Mouse (Mus musculus): Measurements from ENCODE around the gene Eps8.

DNA sequence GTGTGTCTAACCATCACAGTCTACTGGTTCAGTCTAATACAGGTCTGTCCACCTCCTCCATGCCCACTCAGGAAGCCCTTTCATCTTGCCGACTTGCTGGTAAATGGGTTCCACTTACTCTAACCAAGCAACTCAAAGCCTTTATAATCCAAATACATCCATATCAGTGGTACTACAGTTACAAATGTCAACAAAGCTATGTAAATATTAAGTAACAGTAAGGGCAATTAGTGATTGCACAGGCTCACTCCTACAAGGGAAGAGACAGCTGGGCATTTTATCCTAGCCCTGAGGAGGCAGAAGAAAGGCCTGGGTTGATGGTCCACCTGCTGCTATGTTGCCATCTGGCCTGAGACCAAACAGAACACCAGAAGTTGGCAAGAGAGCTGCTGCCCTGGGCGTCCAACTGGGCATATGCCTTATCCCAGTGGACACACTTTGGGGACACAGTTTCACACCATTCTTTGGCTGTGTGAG lies 42.6 kb downstream of the Eps8 start:
- TF ChIP-seq CTCF (IDR thresholded peaks at IDR 0.05; ENCODE audit: insufficient read depth, low read length) (no peak), POLR2A (IDR thresholded peaks at IDR 0.05; ENCODE audit: borderline replicate concordance, extremely low read depth, low read depth, low read length) (no peak)

Measured in lung, adult 2 months (tissue).